Mouse (Mus musculus) kidney, adult 8-10 months (tissue): ENCODE data around the gene Ifnlr1.
"Not testable (repeated sequence)": the region's sequence is repeated elsewhere in the genome, so short reads cannot be mapped to it uniquely, and the experiment has no call there.

Experiments used
- DNase-seq, 2 experiments: peaks; one replicate each; pipeline ENCODE4 v3.0.0; 2022

Ifnlr1 gene

DNA sequence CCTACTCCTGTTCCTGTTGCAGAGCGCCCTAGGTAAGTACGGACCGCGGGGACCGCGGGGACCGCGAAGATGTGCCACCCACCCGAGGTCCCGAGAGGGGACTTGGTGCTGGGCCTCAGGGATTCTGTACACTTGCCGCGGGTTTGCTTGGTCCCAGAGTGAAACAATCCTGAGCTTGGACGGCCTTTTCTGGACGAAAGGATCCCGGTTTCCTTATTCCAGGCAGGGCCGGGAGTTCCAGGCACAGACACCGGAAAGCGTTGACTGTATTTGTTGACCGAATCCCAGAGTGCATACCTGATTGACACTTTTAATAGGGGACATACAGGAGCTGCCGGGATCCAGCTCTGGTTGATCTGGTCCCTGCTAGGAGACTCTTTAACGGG lies 474 bp downstream of the Ifnlr1 start:
- DNase-seq = no peak

DNA sequence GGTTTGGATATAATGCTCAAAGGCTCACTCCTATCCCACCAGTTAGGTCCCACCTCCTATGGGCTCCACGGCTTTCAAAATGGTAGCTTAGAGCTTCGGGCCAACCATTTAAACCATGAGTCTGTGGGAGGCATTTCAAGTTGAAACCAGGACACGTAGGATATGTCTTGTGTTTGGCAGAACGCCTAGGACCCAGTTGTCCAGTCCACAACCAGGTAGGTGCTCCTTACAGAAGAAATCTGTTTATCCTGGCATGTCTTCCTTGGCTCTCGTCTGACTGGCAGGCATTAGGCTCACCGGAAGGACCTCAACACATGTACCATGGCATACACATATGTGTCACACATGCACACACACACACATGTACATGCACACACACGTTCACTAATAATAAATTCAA lies 3.7 kb downstream of the Ifnlr1 start:
- no peak for DNase-seq

DNA sequence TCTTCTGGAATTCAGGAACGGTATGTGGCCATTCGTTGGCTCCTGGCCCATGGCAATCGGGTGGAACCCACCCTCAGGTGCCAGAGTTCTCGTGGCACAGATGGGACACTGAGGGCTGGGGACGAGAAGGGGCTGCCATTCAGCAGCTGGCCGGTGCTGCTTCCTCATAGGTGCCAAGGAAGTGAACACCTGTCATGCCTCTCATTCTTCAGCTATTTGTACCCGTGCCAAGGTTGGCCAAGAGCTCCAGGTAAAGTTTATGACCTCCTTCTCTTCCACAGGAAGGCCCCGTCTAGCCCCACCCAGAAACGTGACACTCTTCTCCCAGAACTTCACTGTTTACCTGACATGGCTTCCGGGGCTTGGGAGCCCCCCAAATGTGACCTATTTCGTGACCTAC lies 4.2 kb downstream of the Ifnlr1 start:
- peak; percentile 21 to 43 for DNase-seq

DNA sequence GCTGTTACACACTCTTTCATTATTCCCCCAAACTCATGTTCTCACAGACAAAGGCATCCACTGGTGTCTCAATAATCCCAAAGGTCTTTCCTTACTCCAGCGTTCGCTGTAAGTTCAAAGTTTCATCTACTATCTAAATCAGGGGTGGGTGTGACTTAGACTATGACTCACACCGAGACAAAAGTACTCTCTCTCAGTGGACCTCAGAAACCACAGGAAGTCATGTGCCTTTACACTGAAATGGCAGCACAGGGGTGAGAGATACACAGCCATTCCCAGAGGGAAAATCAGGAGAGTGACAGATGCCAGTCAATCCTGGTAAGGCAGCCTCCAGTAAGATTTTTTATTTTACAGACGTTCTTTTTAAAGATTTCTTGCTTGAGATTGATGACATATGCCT lies 6.8 kb downstream of the Ifnlr1 start:
- DNase-seq = no peak

DNA sequence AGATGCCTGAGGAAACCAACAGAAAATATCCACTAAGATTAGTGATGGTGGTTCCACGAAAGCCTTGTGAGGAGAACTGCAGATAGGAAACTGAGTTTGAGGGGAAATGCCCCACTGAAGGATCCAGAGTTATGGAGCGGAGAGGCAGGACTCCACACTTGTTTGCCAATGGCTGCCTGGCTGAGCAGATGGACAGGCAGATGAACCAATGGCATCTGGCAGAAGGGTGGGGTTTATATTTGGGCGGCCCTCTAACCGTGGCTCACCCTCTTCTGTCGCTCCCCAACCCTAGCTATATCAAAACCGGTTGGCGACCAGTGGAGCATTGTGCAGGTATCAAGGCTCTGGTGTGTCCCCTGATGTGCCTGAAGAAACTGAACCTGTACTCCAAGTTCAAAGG lies 12.4 kb downstream of the Ifnlr1 start:
- no peak for DNase-seq

DNA sequence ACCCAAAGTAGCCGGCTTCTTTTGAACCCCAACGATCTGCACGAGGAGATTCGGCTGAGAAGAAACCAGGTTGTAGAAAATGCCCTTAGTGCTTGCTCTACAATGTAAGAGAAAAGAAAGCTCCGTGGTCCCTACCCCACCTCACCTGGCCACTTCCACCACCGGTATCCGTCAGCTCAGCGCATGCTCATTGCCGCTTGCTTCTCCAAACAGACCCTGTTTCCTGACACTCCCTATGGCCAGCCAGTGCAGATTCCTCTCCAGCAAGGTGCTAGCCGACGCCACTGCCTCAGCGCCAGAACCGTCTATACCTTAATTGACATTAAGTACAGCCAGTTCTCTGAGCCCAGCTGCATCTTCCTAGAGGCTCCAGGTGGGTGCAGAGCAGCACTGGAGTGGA lies 17.4 kb downstream of the Ifnlr1 start:
- no peak for DNase-seq

DNA sequence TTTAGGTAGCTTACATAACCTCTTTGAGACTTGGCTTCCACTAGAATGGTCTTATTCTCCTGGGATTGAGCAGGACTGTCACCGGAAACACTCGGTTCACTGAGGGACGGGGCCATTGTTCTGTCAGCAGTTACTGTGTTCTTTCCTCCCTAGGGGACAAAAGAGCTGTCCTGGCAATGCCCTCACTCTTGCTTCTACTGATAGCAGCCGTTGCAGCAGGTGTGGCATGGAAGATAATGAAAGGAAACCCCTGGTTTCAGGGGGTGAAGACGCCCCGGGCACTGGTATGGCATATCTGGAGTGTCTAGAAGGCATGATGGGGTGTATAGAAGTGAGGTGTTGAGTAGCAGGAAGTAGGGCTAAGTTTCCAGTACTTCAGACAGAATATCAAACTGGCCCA lies 17.9 kb downstream of the Ifnlr1 start:
- DNase-seq = peak in 1 of 2 experiments; percentile 62

DNA sequence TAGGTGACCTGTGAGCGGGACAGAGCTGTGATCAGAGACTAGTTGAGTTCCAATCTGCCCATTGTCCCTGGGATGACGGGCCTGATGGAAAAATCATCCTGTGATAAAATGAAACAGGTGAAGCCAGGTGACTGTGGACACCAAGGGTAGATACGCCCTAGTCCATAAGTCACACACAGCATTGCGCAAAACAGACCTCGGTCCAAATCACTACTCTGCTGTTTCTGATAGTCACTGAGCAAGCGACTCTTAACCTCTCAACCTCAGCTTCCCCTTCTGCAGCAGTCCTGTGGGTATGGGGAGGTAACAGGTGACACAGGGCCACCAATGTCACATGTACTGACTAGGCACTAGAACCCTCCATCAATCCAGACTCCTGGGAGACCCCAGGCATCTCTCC lies 20.0 kb downstream of the Ifnlr1 start:
- DNase-seq = no peak

DNA sequence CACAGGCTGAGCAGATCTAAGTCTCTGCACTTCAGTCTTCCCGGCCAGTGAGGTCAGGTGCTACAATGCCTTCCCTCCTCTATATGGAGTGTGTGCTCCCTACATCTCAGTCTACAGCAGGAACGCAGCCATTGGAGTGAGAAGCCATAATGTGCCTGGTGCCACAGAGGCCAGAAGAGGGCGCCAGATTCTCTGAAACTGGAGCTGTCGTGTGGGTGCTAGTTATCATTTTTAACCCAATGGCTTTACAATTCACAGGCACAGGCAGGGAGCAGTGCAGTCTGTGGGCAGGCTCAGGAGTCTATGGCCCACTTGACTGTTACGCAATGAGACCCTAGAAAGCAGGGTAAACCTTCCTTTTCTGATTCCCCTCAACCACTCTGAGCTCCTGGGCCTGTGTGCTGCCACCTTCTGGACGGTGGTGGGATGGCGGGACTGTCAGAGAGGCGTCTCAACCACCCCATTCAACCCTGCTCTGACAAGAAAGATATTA lies 23.0 kb downstream of the Ifnlr1 start:
- DNase-seq = peak; percentile 57 to 86

DNA sequence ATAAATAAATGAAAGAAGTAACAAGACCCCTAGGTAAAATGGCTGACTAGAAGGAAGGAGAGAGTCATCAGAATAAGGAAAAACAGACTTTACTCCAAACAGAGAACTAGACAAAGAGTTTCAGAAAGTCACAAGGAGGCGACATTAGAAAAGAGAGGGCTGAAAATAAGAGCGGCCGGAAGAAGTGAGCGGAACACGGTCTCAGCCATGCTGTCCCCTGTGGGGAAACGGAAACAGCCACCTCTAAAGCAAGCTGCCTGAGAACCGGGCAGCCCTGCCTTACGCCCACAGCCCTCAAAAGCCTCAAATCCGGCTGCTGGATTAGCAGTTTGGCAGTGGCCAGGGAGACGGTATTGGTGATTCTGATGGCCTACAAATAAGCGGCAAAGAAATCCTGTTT lies 23.5 kb downstream of the Ifnlr1 start:
- no peak for DNase-seq

DNA sequence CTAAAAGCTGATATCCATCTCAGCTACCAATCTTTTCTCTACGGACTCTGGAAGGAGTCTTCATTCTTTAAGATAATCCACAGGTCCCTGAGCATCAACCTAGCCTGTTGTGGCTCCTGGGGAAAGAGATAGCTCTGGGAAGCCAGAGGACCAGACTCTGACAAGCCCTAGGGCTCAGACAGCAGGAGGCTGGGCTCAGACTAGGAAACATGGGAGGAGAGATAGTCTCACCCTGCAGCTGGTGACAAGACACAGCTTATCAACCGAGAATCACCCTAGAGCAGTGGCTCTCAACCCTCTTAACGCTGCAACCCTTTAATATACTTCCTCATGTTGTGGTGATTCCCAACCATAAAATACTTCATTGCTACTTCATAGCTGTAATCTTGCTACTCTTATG lies 24.3 kb downstream of the Ifnlr1 start:
- no peak for DNase-seq

DNA sequence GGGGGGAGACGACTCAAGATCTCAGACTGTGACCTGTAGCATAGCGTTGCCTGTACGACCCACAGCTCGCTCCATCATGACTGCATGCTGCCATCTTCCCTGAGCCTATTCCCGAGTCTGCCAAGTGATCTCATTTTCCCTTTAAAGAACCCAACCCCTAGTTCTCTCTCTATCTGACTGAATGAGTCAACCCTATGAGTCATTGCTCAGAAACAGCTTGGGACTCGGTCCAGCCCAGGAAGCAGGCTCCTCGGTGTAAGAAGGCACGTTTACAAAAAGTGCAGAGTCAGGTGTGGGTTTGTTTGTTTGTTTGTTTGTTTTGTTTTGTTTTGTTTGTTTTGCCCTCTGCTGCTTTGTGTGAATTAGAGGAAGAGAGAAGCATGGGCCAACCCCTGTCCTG lies 28.7 kb downstream of the Ifnlr1 start:
- no peak for DNase-seq

DNA sequence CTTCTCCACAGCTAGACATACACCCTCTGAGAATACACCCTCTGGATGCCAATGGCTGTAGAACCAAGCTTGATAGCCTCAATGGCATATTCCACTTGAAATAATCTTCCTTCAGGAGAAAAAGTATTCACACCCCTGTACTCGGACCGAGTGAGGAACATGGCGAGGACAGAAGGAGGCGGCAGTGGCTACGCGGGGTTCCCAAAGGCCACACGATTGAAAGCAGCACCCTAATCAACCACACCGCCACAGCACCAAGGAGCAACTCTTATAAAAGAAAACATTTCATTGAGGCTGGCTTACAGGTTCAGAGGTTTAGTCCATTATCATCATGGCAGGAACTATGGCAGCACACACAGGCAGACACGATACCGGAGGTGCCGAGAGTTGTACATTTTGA lies 30.4 kb downstream of the Ifnlr1 start:
- DNase-seq = not testable (repeated sequence)

DNA sequence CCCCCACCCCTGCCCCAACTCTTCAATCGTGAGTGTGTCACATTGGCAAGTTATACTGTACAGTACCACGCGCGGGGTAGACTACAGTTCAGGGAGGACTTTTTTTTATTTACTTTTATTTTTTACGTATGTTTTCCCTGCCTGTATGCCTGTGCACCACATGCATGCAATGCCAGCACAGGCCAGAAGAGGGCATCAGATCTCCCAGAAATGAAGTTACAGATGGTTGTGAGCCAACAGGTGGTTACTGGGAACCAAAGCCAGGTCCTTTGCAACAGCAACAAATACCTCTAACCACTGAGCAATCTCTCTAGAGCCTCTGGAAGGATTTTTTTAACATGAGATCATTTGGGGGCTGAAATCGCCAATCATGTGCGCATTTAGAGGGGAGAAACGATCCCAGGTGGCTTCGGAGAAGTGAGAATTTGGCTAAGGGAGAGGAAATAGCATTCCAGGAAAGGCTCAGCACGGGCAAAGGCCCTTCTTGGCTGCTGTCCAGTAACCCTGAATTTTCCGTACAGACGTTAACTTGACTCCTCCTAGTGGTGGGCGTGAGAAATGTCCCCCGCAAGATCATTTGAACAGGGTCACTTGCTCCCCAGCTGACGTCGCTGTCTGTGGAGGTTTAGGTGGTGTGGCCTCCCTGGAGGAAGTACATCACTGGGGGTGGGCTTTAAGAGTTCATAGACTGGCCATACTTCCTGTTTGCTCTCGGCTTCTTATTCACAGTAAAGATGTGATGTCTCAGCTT lies 36.6 kb downstream of the Ifnlr1 start:
- peak in 1 of 2 experiments; percentile 20 for DNase-seq

DNA sequence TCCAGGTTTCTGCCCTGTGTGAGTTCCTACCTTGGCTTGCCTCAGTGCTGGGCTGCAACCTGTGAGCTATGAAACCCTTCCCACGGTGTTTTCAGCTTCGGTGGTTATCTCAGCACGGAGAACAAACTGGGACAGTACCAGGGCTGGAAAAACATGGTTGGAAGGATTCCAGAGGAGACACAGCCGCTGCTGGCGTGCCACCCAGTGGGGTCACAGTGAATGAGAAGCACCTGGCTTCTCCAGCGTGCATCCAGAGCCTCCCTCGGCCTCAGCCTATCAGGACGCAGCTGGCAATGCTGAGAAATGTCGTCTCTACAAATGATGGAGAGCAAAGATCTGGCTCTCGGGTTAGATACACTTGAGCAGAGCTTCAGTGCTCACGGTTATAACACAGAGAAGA lies 40.3 kb downstream of the Ifnlr1 start:
- no peak for DNase-seq

DNA sequence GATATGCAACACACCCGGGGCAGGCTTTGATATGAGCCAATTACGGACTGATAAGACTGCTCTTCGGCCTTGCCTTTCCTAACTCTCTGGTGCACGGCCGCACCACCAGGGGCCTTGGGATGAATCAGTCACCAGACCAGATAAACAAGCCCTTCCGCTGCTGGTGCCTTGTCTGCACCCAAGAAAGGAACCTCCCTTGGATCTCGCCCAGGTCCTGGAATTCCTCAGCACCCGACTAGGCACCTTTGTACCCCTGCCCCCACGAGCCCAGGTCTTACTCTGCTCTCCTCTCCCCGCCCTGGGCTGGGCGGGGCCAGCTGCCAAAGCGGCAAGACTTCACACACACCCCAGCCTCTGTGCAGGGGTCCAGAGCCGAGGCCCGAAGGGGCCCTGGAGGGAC lies 41.7 kb downstream of the Ifnlr1 start, which contains the start of gene Il22ra1:
Gene Il22ra1 (plus strand): TSS at position 356 of the 400 bp plus-strand sequence.
- peak; percentile 92 to 93 for DNase-seq

DNA sequence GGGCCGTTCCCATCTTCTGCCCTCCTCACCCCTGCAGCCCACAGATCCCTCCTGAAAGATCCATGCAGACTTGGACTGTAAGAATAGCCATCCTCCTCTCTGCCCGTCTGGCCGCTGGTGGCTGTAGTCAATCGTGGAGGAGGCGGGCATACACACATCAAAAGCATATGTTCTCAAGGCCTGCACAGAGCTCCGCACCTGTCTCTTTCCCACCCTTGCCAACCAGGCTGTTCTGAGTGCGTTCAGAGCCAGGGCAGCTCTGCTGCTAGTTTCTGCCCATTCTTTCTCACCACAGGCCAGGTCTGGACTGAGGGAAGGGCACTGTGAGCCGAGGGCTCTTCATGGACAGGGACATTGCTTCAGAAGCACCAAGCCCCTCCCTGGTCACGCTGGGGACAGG lies 44.1 kb downstream of the Ifnlr1 start:
- DNase-seq = no peak

DNA sequence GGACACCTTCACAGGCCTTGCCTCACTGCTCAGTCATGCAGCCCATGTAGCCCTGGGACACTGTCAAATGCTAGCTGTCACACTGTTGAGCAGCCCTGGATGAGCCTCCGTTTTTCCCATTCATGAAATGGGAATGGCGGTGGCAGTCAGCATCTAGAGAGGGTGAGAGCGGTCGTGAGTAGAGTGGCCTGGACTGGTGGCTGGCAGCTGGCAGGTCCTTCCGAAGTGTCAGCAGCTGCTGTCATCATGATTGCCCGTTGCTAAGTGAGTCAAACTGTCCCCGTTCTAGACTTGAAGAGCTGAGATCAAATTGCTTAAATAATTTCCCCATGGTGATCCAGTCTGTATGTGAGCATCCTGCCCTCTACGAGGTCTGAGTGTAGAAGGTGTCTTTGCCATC lies 44.9 kb downstream of the Ifnlr1 start:
- DNase-seq = no peak

DNA sequence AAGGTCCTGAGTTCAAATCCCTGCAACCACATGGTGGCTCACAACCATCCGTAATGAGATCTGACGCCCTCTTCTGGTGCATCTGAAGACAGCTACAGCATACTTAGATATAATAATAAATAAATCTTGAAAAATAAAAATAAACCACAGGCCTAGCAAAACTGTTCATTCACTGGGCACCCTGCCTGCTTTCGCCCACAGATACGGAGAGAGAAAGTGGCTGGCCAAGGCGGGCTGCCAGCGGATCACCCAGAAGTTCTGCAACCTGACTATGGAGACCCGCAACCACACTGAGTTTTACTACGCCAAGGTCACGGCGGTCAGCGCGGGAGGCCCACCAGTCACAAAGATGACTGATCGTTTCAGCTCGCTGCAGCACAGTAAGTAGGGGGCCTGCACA lies 47.8 kb downstream of the Ifnlr1 start:
- no peak for DNase-seq

DNA sequence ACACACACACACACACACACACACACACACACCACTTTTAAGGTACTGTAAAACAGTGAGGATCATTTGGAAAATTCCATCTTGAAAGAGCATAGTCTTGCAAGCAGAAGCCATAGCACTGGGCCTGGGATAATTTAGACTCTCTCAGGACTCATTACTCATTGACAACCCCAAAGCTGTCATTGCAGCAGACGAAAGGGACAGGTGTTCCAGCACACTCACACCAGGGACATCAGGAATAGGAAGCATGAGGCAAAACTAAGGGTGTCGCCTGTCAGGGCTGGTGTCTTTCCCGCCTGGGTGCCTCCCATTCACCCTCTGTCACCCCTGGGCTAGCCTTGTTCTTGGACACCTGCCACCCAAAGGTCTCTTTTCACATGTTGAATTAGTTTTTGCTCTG lies 50.8 kb downstream of the Ifnlr1 start:
- DNase-seq = no peak

DNA sequence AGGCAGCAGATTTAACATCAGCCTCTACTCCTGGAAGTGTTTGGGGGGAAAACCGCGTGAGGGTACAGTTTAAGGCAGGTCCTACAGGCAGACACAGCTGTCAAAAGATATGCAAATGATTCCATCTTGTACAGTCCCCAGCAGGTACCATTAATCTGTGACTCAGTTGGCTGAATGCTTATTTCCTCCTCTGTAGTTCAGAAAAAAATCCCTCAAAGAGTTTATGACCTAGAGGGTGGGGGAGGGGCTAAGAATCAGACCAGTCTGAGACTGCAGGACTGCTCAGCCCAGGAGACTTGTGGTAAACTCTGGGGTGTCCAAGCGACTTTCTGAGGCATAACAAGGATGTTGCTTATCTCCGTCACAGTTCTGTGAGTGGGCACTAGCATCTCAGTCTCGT lies 52.1 kb downstream of the Ifnlr1 start:
- DNase-seq = no peak

DNA sequence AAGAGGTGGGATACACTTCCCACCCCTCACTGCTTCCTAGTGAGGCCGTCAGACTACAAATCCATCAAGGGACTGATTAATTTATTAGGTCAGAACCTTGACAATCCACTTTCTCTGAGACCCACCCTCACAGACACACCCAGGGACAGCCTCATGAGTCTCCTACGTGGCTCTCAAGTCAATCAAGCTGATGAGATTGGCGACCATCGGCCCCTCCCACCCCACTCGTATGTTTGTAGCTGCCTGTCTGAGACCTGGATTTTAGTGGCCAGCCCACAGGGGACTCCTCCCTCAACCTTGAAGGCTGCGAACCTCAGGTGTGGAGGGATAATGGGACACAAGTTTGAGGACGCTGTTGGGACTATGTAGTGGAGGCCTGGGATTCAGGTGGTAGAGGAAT lies 53.1 kb downstream of the Ifnlr1 start:
- DNase-seq = no peak

DNA sequence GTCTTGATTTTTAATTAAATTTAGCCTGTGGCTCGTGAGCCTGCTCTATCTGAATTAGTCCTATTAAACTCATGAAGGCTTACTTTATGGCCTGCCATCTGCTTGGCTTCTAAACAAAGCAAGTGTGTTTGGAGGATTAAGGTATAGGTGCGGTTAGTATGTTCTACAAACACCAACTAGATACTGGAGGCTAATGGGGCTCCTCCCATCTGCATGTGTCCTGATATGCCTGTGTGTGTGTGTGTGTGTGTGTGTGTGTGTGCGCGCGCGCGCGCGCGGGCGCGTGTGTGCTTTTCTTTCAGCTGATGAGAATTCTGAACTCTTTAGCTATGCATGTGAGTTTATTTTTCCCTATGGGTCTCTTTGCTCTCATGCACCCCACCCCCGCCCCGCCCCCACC lies 53.6 kb downstream of the Ifnlr1 start:
- DNase-seq = no peak

DNA sequence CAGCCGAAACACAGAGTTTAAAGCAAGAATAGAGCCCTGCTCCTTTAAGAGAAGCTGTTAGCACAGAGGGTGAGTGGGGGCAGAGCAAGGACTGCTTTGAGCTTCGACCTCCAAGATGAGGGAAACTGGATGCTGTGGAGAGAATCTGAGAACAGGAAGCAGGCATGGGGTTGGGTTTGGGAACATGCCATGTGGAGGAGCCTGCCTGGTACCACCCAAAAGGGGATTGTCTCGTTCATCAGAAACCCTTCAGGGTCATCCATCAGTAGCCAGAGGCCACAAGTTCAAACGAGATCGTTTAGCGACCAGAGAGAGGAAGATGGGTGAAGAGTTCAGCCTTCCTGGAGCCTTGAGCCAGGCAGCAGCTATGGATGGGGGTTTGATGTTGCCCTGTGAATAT lies 57.4 kb downstream of the Ifnlr1 start:
- no peak for DNase-seq
